Mouse (Mus musculus) myocyte (in vitro differentiated cells): Measurements from ENCODE around the gene Rgs9. TPM values are rescaled to one million over a fixed set of nuclear protein-coding genes. Genes with fewer than 3 reads are reported as not detected.

Source experiments
- H3K27me3 ChIP-seq: one replicate; pipeline ENCODE4 v1.6.1; 2011; ENCODE audit not compliant: control insufficient read depth, insufficient read depth, insufficient read length
- H3K36me3 ChIP-seq: one replicate; pipeline ENCODE4 v1.6.1; 2011; ENCODE audit not compliant: control insufficient read depth, insufficient read depth
- H3K4me2 ChIP-seq: one replicate; pipeline ENCODE4 v1.6.1; 2011; ENCODE audit warnings: low read depth, control low read depth
- H3K4me3 ChIP-seq: one replicate; pipeline ENCODE4 v1.5.1; 2011; ENCODE audit warnings: mild to moderate bottlenecking, control low read depth, moderate library complexity
- H3K79me2 ChIP-seq: one replicate; pipeline ENCODE4 v1.6.1; 2011; ENCODE audit not compliant: control insufficient read depth, insufficient read depth
- H3ac ChIP-seq: one replicate; pipeline ENCODE4 v1.6.1; 2011; ENCODE audit not compliant: control insufficient read depth, insufficient read length
- CEBPB ChIP-seq: IDR thresholded peaks from 2 replicates; pipeline ENCODE4 v1.6.1; 2011; ENCODE audit warnings: mild to moderate bottlenecking, moderate library complexity; ENCODE audit not compliant: poor library complexity, insufficient read depth, severe bottlenecking
- E2F4 ChIP-seq: IDR thresholded peaks from one replicate; pipeline ENCODE4 v1.6.1; 2011; ENCODE audit warnings: mild to moderate bottlenecking, control low read depth, moderate library complexity; ENCODE audit not compliant: insufficient read depth
- MAX ChIP-seq: IDR thresholded peaks from one replicate; pipeline ENCODE4 v1.6.1; 2011; ENCODE audit warnings: low read depth, mild to moderate bottlenecking, control low read depth
- MYOD1 ChIP-seq, 3 experiments: IDR thresholded peaks; one replicate each; pipeline ENCODE4 v1.6.1; 2011; ENCODE audit warnings: control low read depth in 2 of 3, low read depth in 2 of 3, mild to moderate bottlenecking in 2 of 3, moderate library complexity in 1 of 3; ENCODE audit not compliant: insufficient read length in 2 of 3, control insufficient read depth in 1 of 3
- MYOG ChIP-seq, 3 experiments: IDR thresholded peaks; one replicate each; pipeline ENCODE4 v1.6.1; 2011; ENCODE audit warnings: control low read depth in 2 of 3, low read depth in 2 of 3, mild to moderate bottlenecking in 2 of 3; ENCODE audit not compliant: insufficient read length in 2 of 3, control insufficient read depth in 1 of 3, insufficient read depth in 1 of 3
- POLR2A ChIP-seq: IDR thresholded peaks from one replicate; pipeline ENCODE4 v1.6.1; 2011; ENCODE audit warnings: low read depth, mild to moderate bottlenecking, control low read depth, moderate library complexity; ENCODE audit not compliant: insufficient read length
- POLR2AphosphoS2 ChIP-seq: IDR thresholded peaks from one replicate; pipeline ENCODE4 v1.6.1; 2011; ENCODE audit warnings: low read depth, control low read depth; ENCODE audit not compliant: insufficient read length
- REST ChIP-seq: IDR thresholded peaks from one replicate; pipeline ENCODE4 v1.6.1; 2011; ENCODE audit warnings: mild to moderate bottlenecking, control low read depth, moderate library complexity; ENCODE audit not compliant: insufficient read depth, insufficient read length
- SRF ChIP-seq: IDR thresholded peaks from one replicate; pipeline ENCODE4 v1.6.1; 2011; ENCODE audit warnings: low read depth; ENCODE audit not compliant: control insufficient read depth, insufficient read length
- TCF12 ChIP-seq: IDR thresholded peaks from one replicate; pipeline ENCODE4 v1.6.1; 2011; ENCODE audit warnings: mild to moderate bottlenecking, control low read depth; ENCODE audit not compliant: poor library complexity, insufficient read depth, severe bottlenecking
- TCF3 ChIP-seq: IDR thresholded peaks from one replicate; pipeline ENCODE4 v1.6.1; 2011; ENCODE audit warnings: low read depth, control low read depth; ENCODE audit not compliant: insufficient read length
- USF1 ChIP-seq: IDR thresholded peaks from one replicate; pipeline ENCODE4 v1.6.1; 2011; ENCODE audit warnings: low read depth, mild to moderate bottlenecking, control low read depth, moderate library complexity
- polyA plus RNA-seq: library from polyadenylated mRNA; unstranded; fragments of >200 nt; fragmentation: generic; extraction: Trizol; gene quantifications from one replicate; pipeline ENCODE4 v1.2.1, GENCODE M21; 2012; ENCODE audit warnings: missing spikeins

Gene Rgs9
- polyA plus RNA-seq, 1 experiment, result not detected

GRCm38 (mm10) chr11:109326270-109326669 lies 28.3 kb upstream of the Rgs9 start:
- Histone ChIP-seq H3K27me3 (no peaks in the 10 kb centered on the region), H3ac (no peak overlapping the region), H3K4me2 (no peak overlapping the region), H3K36me3 (no peaks in the 10 kb centered on the region), H3K4me3 (no peak overlapping the region), H3K79me2 (no peaks in the 10 kb centered on the region)
- TF ChIP-seq MAX (no peak), MYOG (IDR thresholded peaks at IDR 0.05; ENCODE audit: control insufficient read depth in 1 of 3, insufficient read depth in 1 of 3, insufficient read length in 2 of 3, low read depth in 2 of 3) (no peak)

GRCm38 (mm10) chr11:109320361-109320933 lies 22.5 kb upstream of the Rgs9 start:
- Histone ChIP-seq H3K79me2 (no peaks in the 10 kb centered on the region), H3K36me3 (no peaks in the 10 kb centered on the region), H3K4me2 (no peak overlapping the region), H3K4me3 (no peak overlapping the region), H3ac (no peak overlapping the region), H3K27me3 (no peaks in the 10 kb centered on the region)
- TF ChIP-seq MYOD1 (IDR thresholded peaks at IDR 0.05; ENCODE audit: control insufficient read depth in 1 of 3, insufficient read length in 2 of 3, low read depth in 2 of 3), result no peak
- TF ChIP-seq REST, result no peak
- no peak for TF ChIP-seq POLR2AphosphoS2
- TF ChIP-seq USF1, result no peak
- no peak for TF ChIP-seq MYOG (IDR thresholded peaks at IDR 0.05; ENCODE audit: control insufficient read depth in 1 of 3, insufficient read depth in 1 of 3, insufficient read length in 2 of 3, low read depth in 2 of 3)
- no peak for TF ChIP-seq CEBPB
- no peak for TF ChIP-seq MAX
- no peak for TF ChIP-seq E2F4
- no peak for TF ChIP-seq TCF3
- TF ChIP-seq POLR2A, result no peak
- TF ChIP-seq TCF12, result no peak

GRCm38 (mm10) chr11:109319946-109320345 lies 22.0 kb upstream of the Rgs9 start:
- TF ChIP-seq USF1, result no peak
- TF ChIP-seq POLR2AphosphoS2, result no peak
- no peak for TF ChIP-seq CEBPB
- no peak for TF ChIP-seq TCF3
- no peak for TF ChIP-seq REST
- no peak for TF ChIP-seq MYOG (IDR thresholded peaks at IDR 0.05; ENCODE audit: control insufficient read depth in 1 of 3, insufficient read depth in 1 of 3, insufficient read length in 2 of 3, low read depth in 2 of 3)
- H3K27me3 ChIP-seq, result peaks cover 3% of the 10 kb centered on the region
- H3K79me2 ChIP-seq, result no peaks in the 10 kb centered on the region
- H3K36me3 ChIP-seq, result no peaks in the 10 kb centered on the region
- no peak overlapping the region for H3K4me2 ChIP-seq
- H3ac ChIP-seq, result no peak overlapping the region
- no peak overlapping the region for H3K4me3 ChIP-seq

- TF ChIP-seq POLR2AphosphoS2, result no peak
- no peak for TF ChIP-seq CEBPB
- TF ChIP-seq SRF, result no peak
- no peak for TF ChIP-seq TCF3
- TF ChIP-seq REST, result no peak
- TF ChIP-seq MYOD1 (IDR thresholded peaks at IDR 0.05; ENCODE audit: control insufficient read depth in 1 of 3, insufficient read length in 2 of 3, low read depth in 2 of 3), result no peak
- no peak for TF ChIP-seq E2F4
- no peak for TF ChIP-seq USF1
- peaks cover 4% of the 10 kb centered on the region for H3K27me3 ChIP-seq
- H3K79me2 ChIP-seq, result no peaks in the 10 kb centered on the region
- no peaks in the 10 kb centered on the region for H3K36me3 ChIP-seq
- no peak overlapping the region for H3ac ChIP-seq
- no peak overlapping the region for H3K4me2 ChIP-seq
- H3K4me3 ChIP-seq, result no peak overlapping the region
These were observed 21.5 kb upstream of the Rgs9 start for GRCm38 (mm10) chr11:109319471-109319870.

GRCm38 (mm10) chr11:109316921-109317320 lies 19.0 kb upstream of the Rgs9 start:
- no peaks in the 10 kb centered on the region for H3K79me2 ChIP-seq
- no peaks in the 10 kb centered on the region for H3K36me3 ChIP-seq
- H3K27me3 ChIP-seq, result peaks cover 4% of the 10 kb centered on the region
- no peak for TF ChIP-seq REST
- no peak for TF ChIP-seq MAX
- TF ChIP-seq CEBPB, result no peak
- no peak overlapping the region for H3K4me3 ChIP-seq
- H3ac ChIP-seq, result no peak overlapping the region
- no peak overlapping the region for H3K4me2 ChIP-seq
